Mouse (Mus musculus): Measurements from ENCODE around the gene Adtrp.

Adtrp gene

GRCm38 (mm10) chr13:41847516-41848126 lies at the start of gene Adtrp:
Gene Adtrp (minus strand): TSS chr13:41847684.
- no peak for DNase-seq

GRCm38 (mm10) chr13:41892016-41892415 lies 44.5 kb upstream of the Adtrp start:
- DNase-seq = no peak

GRCm38 (mm10) chr13:41890618-41891017 lies 43.1 kb upstream of the Adtrp start:
- no peak for DNase-seq

GRCm38 (mm10) chr13:41890111-41890600 lies 42.7 kb upstream of the Adtrp start:
- DNase-seq = no peak

- DNase-seq = no peak
These were observed 41.2 kb upstream of the Adtrp start for GRCm38 (mm10) chr13:41888644-41889043.

GRCm38 (mm10) chr13:41886120-41886519 lies 38.6 kb upstream of the Adtrp start:
- no peak for DNase-seq

- peak; percentile 59 to 68 for DNase-seq
These were observed 36.3 kb upstream of the Adtrp start for GRCm38 (mm10) chr13:41883665-41884291.

- DNase-seq = no peak
These were observed 33.7 kb upstream of the Adtrp start for GRCm38 (mm10) chr13:41881201-41881600.

- DNase-seq = no peak
These were observed 33.0 kb upstream of the Adtrp start for GRCm38 (mm10) chr13:41880525-41880924.

GRCm38 (mm10) chr13:41872686-41873085 lies 25.2 kb upstream of the Adtrp start:
- DNase-seq = no peak

- no peak for DNase-seq
These were observed 24.7 kb upstream of the Adtrp start for GRCm38 (mm10) chr13:41872161-41872562.

GRCm38 (mm10) chr13:41867533-41867932 lies 20.0 kb upstream of the Adtrp start:
- DNase-seq = no peak

- DNase-seq = no peak
These were observed 18.1 kb upstream of the Adtrp start for GRCm38 (mm10) chr13:41865575-41865974.

GRCm38 (mm10) chr13:41865071-41865470 lies 17.6 kb upstream of the Adtrp start:
- DNase-seq = no peak

GRCm38 (mm10) chr13:41860603-41861405 lies 13.3 kb upstream of the Adtrp start:
- DNase-seq = no peak

- peak; percentile 28 to 38 for DNase-seq
These were observed 8.0 kb upstream of the Adtrp start for GRCm38 (mm10) chr13:41855206-41856185.

- DNase-seq = no peak
These were observed 3.4 kb upstream of the Adtrp start for GRCm38 (mm10) chr13:41850727-41851378.

- no peak for DNase-seq
These were observed 968 bp downstream of the Adtrp start for GRCm38 (mm10) chr13:41846516-41846915.

- no peak for DNase-seq
These were observed 2.5 kb downstream of the Adtrp start for GRCm38 (mm10) chr13:41845013-41845412.

- DNase-seq = no peak
These were observed 3.4 kb downstream of the Adtrp start for GRCm38 (mm10) chr13:41844071-41844470.

- no peak for DNase-seq
These were observed 13.8 kb downstream of the Adtrp start for GRCm38 (mm10) chr13:41833614-41834139.

GRCm38 (mm10) chr13:41828296-41828754 lies 19.2 kb downstream of the Adtrp start:
- no peak for DNase-seq
